Mouse (Mus musculus): ENCODE measurements around the gene Krt7.

DNA sequence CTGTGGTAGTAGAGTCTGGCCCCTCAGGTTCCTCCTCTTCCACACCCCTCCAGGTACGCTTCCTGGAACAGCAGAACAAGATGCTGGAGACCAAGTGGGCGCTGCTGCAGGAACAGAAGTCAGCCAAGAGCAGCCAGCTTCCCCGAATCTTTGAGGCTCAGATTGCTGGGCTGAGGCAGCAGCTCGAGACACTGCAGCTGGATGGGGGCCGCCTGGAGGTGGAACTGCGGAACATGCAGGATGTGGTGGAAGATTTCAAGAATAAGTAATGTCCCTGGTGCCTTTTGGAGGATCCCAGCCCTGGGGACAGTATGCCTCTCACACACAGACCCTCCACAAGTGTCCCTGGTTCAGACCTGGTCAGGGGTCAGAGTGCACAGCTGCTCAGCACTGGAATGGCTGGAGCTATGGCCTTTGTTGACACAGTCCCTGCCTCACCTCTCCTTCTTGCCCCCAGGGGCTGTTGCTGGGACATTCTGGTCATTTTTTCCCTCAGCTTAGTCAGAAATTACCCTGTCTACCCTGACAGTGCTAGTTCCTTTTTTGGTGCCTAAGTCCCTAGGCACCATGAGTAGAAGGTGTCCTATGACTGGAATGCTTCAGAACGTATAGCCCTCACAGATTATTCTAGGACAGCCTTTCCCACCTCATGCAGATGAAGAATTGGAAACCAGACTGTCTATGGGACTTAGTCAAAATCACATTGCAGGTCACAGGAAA is 3.2 kb downstream of the Krt7 start:
- TF ChIP-seq CTCF (IDR thresholded peaks at IDR 0.05; ENCODE audit: low read depth, low read length) (no peak), POLR2A (IDR thresholded peaks at IDR 0.05; ENCODE audit: extremely low read depth, insufficient read depth, low read length) (no peak)
